In genomic region chr9:61359741-61360140, GRCm38 (mm10) we compare ENCODE assay signal across 26 mouse cellular contexts.
"Had no signal": no experiment of that assay in that cellular context is flagged by ENCODE, and none has a peak within 500 bp of the region (broad histone marks: within the 10 kb centered on the region; RNA-seq: fewer than 3 reads in every experiment).

No protein-coding gene starts in this region.

- DNase-seq: gastrocnemius, postnatal 10 days; gastrocnemius, postnatal 25 days; heart, adult 18-20 months; heart, postnatal 10 days; heart, postnatal 4 days; kidney, adult 2 months; kidney, adult 9 months; kidney, postnatal 14 days; kidney, postnatal 36 days; layer of hippocampus, adult 9-11 months; layer of hippocampus, postnatal 36 days; left cerebral cortex, postnatal 4 days; liver; liver, embryonic 13.5 days had no signal

- H3K27ac ChIP-seq: hindbrain, embryonic 12.5 days; hindbrain, embryonic 14.5 days; intestine, embryonic 15.5 days; kidney, postnatal 0 days; liver, embryonic 13.5 days had no signal

- H3K27me3 ChIP-seq: intestine, embryonic 15.5 days; limb, embryonic 12.5 days had no signal

- H3K36me3 ChIP-seq: heart, embryonic 10.5 days; heart, embryonic 12.5 days; hindbrain, embryonic 12.5 days; intestine, embryonic 15.5 days; kidney, embryonic 15.5 days; limb, embryonic 12.5 days; liver, embryonic 13.5 days had no signal

- H3K9me3 ChIP-seq: heart, embryonic 10.5 days; intestine, embryonic 15.5 days; liver, embryonic 13.5 days had no signal

- H3K9ac ChIP-seq: heart, embryonic 12.5 days; hindbrain, embryonic 12.5 days; hindbrain, embryonic 14.5 days; intestine, embryonic 15.5 days; kidney, embryonic 15.5 days; limb, embryonic 12.5 days; liver, embryonic 13.5 days had no signal

- ATAC-seq: hindbrain, embryonic 16.5 days; inflammation-experienced regulatory T-cells, adult 6 months; intestine, embryonic 15.5 days; intestine, postnatal 0 days had no signal

- H3K4me2 ChIP-seq: heart, embryonic 12.5 days; hindbrain, embryonic 14.5 days; intestine, embryonic 15.5 days; kidney, embryonic 15.5 days; limb, embryonic 12.5 days; liver, embryonic 11.5 days; liver, embryonic 13.5 days had no signal

- H3K4me3 ChIP-seq: heart, embryonic 10.5 days; heart, embryonic 12.5 days; hindbrain, embryonic 12.5 days; intestine, embryonic 15.5 days; kidney, embryonic 15.5 days; limb, embryonic 12.5 days; liver, embryonic 13.5 days had no signal
